Mouse (Mus musculus) lung, postnatal 0 days (tissue): Measurements from ENCODE around the gene Ccdc153.

ENCODE experiments used
- CTCF ChIP-seq: IDR thresholded peaks from 2 replicates; pipeline ENCODE4 v1.5.1; 2016; ENCODE audit warnings: antibody characterized with exemption, mild to moderate bottlenecking
- EP300 ChIP-seq: IDR thresholded peaks from 2 replicates; pipeline ENCODE4 v1.6.1; 2016; ENCODE audit warnings: antibody characterized with exemption, mild to moderate bottlenecking, control low read depth

DNA sequence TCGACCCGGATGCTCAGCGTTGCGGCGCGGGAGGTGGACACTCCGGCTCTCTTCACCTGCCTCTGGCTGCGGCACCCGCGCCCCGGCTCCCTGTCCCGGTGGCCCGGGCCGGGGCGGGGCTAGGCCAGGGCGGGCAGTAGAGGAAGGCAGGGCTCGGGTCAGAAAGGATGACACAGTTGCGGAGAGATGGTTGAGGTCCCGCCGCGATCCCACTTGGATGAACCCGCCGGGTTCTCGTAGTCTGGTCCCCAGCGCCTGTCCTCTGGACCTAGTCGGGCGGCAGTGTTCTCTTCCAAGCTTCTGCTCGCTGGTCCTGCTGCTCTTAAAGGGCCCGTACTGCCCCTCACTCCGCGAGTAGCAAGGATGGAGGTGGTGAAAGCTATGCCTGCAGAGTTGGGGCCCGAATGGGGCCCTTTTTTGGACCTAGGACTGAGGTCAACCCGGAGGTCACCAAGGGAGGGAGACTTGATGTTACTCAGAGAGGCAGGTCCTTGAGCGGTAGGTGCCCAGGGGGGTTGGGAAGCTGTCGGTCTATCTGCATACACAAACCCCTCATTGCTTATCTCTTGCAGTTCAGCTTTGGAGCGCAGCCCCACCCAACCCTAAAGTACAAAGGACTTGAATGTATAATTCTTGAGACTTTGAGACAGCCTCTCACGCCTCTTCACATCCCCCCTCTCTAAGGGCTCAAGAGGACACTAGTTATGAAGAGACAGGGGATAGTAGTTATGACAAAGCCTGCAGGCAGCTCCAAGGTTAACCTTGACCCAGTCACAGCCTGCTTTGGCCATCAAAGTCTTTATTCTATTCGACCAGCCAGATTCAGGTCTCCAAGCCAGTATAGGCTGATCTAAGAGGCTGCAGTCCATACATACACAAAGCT is 47.8 kb downstream of the Ccdc153 start, which contains the start of gene Abcg4:
- no peak for TF ChIP-seq CTCF
- no peak for TF ChIP-seq EP300
